Mouse (Mus musculus) urinary bladder, postnatal 4 days (tissue): Measurements from ENCODE around the gene Fbxo30.

ENCODE experiments used
- DNase-seq, 2 experiments: peaks; one replicate each; pipeline ENCODE4 v3.0.0; 2021 to 2022; ENCODE audit warnings: low spot score in 2 of 2

Fbxo30 gene

DNA sequence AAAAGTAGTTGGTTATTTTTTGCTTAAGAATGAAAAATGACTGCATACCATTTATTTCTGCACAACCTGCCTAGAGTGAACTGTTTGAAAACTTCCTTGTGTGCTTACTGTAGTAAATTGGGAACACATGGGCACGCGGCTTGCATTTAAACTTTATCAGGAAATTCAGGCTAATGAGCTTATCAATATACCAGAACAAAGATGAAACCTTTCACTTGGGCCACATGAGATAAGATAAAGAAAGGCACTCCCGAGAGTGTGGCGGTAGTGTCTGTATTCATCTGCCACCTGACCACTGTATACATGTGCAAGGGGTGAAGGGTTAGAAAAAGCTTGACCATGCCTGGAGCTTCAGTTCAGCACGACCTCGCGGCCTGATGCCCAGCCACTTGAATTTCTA lies 41.2 kb downstream of the Fbxo30 start:
- DNase-seq, result no peak

DNA sequence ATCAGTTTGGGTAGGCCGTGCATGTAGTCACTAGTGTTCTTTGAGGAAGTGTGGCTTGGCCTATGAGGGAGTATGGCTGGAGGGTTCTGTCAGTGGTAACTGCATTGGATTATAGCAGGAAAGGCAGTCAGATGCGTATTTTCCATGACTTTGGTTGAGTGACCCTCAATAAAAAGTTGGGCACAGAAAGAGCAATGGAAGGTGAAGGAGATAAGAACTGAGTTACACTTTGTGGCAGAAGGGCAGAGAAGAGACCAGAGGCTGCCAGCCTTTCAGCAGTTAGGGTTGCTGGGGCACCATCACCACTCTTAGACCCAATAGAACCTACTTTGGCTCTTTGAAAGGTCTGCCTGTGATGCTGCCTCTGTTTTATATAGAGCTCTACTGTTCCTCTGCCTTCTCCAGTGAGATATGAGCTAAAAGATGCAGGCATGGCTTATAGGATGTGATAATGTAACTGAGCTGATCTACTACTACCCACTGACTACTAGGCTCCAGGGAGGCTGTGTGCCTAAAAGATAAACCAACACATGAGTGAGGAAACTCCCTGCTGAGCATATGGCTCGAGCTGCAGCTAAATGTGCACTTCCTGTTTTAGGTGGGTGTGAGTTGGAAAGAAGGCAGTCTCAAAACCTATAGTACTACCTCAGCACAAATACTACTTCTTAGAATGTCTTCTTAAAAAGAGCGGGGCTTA lies 42.2 kb downstream of the Fbxo30 start:
- no peak for DNase-seq

- no peak for DNase-seq
Observed at GRCm38 (mm10) chr10:11326526-11326925, 45.4 kb downstream of the Fbxo30 start.

DNA sequence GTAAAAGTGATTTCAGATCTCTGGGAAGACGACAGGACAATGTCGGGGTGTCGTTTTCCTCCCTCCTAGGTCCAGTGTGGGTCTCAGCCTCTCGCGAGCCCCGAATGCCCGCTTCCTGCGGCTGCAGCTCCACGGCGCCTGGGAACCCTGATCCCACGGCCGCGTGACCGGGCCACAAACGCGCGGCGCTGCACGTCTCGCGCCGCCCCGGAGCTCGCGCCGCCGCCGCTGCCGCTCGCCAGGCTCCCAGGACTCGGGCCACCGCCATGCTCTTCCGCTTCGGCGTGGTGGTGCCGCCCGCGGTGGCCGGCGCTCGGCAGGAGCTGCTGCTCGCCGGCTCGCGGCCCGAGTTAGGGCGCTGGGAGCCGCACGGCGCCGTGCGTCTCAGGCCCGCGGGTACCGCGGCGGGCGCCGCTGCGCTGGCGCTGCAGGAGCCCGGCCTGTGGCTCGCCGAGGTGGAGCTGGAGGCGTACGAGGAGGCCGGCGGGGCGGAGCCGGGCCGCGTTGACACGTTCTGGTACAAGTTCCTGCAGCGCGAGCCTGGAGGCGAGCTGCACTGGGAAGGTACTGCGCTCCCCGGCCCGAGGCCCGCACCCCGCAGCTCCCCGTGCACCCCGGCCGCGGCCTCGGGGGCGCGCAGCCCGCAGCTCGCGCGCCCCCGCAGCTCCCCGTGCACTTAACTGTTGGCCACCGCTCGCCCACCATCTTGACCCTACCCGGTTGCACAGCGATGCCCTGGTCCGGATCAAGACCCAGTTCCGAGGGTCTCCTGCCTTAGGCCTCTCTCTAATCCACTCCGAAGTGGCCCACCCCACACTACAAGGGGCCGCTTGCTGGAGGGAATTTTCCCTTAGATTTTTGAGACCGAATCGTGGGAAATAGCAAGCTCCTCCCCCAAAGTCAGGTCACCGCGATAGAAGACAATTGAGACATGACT lies 62.3 kb downstream of the Fbxo30 start, which contains the start of gene Epm2a:
TSS of gene Epm2a (plus strand) at position 200 of the 937 bp plus-strand sequence.
- peak; percentile 84 to 86 for DNase-seq

DNA sequence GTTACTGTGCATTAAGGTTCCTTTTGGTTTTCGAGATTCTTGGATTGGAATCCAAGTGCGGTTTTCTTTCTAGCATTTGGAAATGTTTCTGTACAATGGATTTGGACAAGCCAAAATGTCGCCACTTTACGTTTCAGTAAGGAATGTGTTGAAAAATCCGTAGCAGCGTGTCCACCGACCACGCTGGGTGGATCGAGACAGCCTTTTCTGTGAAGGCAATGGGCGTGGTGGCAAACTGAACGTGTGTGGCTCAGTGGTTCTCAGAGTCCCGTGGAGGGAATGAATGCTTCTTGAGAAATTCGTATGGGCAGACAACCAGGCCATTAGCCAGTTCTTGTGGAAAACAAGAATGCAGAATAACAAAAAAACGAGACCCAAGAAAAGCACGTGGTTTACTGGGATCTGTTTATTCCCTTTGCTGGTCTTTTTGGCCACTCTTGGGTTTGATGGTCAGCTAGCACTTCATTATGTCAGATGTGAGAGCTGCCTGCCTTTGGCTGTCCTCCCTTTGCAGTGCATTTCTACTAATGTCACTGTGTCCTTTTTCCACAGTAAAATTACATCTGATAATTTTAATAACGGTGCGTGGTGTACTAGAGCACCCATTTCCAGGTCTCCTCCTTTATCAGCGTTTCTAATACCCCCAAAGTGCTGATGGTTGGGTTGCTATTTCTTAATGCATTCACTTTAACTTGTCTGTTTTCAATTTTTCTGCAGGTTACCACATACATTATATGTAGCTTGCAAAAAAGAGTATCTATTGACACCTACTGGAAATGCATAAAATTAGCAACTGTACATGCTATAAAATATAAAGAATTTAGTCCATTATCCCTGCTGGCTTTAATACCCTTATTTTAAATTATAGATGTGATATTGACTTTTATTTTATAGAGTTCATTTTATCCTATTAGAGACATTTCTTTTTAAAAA lies 63.7 kb downstream of the Fbxo30 start:
- DNase-seq, result no peak
